In genomic region chr14:43168573-43169170, GRCm38 (mm10) we compare ENCODE assay signal across 13 mouse cellular contexts. TPM values are rescaled to one million over a fixed set of nuclear protein-coding genes. Genes with fewer than 3 reads are reported as not detected.
"Had no signal": no experiment of that assay in that cellular context is flagged by ENCODE, and none has a peak within 500 bp of the region (broad histone marks: within the 10 kb centered on the region; RNA-seq: fewer than 3 reads in every experiment).

No protein-coding gene starts in this region.

RNA-seq across cellular contexts. Expression of gene Gm7233, which starts 11.0 kb away (rescaled TPM):
- polyA plus RNA-seq: large intestine, adult 2 months; limb, embryonic 13.5 days; liver, embryonic 12.5 days; liver, embryonic 15.5 days; lung, postnatal 0 days; macrophage; midbrain, embryonic 14.5 days; myocyte; neural tube, embryonic 13.5 days; small intestine, adult 2 months; spleen, adult 2 months; stomach, embryonic 16.5 days; urinary bladder, adult 2 months had no signal
